Mouse (Mus musculus): ENCODE measurements around the gene Tbc1d13.

Gene Tbc1d13

GRCm38 (mm10) chr2:30133613-30134377 lies at the start of gene Tbc1d13:
Gene Tbc1d13, plus strand, starts transcription at chr2:30133746.
- peak; percentile 96 to 99 for DNase-seq (ENCODE audit: low spot score in 2 of 2)

DNA sequence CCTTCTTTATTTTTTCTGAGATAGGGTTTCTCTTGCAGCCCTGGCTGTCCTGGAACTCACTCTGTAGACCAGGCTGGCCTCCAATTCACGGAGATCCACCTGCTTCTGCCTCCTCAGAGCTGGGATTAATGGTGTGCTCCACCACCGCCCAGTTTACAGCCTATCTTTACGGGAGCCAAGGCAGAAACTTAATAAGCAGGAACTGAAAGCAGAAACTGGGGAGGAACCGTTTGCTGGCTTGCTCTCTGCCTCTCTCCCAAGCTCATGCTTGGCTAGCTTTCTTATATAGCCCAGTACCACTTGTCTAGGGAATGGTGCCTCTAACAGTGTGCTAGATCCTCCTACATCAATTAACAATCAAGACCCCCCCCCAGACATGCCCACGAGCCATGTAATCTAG lies 49.4 kb upstream of the Tbc1d13 start:
- no peak for DNase-seq (ENCODE audit: low spot score in 2 of 2)

DNA sequence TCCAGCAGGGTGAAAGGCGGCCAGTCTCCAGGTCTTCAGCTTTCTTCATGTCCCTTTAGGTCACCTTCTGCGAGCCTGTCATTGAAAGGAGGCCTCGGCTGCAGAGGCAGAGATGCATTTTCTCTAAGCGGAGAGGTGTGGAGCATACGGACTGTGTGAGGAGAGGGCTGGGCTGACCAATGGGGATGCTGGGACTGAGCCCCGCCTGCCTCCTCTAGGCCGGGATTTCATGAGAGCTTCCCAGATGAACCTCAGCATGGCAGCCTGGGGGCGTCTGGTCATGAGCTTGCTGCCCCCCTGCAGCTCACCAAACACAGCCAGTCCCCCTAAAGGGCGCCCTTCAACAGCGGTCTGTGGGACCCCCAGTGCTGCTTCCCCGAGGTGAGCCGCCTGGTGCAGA lies 48.9 kb upstream of the Tbc1d13 start:
- no peak for DNase-seq (ENCODE audit: low spot score in 2 of 2)

DNA sequence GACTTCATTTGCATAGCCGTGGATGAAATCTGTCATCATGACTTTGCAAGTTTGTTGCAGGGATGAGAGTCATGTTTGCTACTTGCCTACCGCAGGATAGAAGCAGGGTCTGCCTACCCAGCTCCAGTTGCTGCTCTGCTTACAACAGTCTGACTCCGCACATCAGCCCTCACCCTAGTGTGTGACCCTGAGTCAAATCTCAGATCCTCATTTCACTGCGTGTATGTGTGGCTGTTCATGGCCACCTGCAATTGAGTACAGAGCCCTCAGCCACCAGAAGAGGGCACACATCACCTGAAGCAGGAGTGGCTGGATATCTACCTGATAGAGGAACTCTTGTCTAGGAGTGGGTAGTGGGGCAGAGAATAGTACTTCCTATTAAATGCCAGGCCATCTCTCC lies 46.2 kb upstream of the Tbc1d13 start:
- no peak for DNase-seq (ENCODE audit: low spot score in 2 of 2)

DNA sequence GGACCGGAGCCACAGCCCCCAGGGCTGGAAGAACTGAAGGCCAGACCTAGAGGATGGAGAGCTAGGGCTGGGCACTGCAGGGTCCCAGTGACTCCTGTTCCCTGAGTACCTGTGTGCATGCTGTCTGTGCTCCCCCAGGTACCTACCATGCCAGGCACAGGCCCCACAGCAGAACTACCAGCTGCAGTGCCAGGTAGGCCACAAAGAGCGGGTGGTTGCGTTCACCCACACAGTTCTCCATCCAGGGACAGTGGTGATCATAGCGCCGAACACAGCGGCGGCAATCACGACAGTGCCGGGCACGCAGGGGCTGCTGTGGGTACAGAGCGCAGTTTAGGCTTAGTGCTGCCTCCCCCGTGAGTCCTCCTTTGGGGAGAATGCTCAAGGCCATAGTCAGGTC lies 42.0 kb upstream of the Tbc1d13 start:
- DNase-seq (ENCODE audit: low spot score in 2 of 2) = no peak

DNA sequence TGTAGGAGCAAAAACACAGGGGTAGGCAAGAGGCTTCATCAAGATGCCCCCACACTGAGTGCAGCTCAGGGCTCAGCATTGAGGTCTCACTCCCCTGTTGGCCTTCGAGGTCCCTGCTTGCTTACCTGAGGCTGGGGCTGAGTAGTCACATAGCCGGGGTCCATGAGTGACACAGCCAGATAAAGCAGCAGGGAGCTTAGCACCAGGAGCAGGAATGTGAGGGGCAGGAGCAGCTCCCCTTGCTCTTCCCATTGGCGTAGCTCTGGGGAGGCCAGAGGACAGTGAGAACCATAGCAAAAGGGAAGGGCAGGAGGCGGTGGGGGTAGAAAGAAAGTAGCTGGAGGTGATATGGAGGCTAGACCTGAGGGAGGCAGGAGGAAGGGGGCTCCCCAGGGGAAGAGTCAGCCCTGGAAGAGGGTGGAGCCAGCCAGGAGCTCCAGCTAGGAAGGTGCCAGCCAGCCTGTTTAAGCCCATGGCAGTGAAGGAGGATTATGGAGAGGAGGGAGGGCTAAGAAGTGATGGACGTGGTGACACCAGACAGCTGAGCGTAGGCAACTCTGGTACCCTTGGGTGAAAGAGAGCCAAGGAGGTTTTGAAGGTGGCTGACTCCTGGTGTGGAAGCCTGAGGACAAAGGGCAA lies 41.1 kb upstream of the Tbc1d13 start:
- no peak for DNase-seq (ENCODE audit: low spot score in 2 of 2)

DNA sequence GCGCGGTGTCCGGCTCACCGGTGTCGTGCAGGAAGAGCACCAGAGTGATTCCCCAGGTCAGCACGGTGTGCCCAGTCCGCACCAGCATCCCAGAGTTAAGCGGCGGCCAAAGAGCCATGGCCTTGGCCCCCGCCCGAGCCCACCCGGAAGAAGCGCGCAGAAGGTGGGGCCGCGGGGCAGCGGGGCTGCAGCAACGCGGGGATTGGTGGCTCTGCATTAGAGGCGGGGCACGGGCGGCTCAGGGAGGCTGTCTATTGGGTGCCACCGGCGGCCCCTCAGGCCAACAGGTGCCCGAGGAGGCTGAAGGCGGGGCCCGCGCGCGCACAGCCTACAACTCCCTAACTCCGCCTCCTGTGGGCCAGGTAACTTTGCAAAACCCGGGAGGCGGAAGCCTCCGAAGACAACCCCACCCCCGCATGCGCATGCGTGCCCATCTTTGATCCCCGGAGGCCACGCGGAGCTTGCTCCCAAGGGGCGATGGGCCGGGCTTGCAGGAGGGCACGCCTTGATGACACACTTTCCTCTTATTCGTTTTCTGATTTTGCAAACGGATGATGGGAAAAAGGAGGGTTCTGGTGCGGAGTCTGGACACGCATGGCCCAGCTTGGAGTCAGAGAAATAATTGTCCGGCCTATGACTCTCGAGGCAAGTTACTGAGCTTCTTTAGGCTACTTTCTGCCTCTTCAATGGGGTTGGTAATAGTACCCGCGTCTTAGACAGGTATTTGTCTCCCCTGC lies 39.9 kb upstream of the Tbc1d13 start, which contains the start of gene Zdhhc12:
TSS of gene Zdhhc12 (minus strand) at position 178 of the 737 bp plus-strand sequence.
- peak; percentile 92 to 96 for DNase-seq (ENCODE audit: low spot score in 2 of 2)

DNA sequence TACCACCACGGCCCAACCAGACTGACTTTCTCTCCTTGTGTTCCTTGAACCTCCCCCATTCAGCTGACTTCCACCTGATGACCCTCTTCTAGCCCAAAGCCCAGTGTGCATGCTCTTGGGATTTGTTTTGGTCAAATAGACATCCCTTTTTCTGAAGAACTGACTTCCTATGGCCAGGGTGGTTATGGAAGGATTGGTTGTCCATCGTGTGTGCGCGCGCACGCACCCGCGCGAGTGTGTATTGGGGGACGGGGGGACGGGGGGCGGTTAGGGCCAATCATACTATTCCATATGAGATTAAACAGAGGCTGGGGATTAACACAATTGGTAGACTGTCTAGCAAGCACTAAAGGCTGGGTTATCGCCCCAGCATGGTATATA lies 39.3 kb upstream of the Tbc1d13 start:
- DNase-seq (ENCODE audit: low spot score in 2 of 2) = no peak

- DNase-seq (ENCODE audit: low spot score in 2 of 2) = no peak
Observed at GRCm38 (mm10) chr2:30095882-30096527, 37.5 kb upstream of the Tbc1d13 start.

DNA sequence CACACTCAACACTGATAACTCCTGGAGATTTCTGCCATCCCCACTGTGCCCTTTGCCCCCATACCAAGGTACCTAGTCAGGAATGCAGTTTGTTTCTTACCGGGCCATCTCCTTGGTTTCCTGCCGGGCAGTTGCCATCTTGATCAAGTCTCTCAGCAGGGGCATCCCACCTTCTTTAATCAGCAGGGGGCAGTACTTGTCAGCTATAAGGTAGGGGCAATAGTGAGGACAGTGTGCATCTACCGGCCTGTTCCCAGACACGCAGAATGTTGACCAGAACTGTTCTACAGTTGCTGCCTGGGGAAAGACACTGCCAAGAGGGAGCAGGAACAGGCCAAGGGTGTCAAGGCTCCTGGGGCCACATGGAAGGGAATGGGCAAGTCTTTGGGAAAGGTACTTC lies 33.3 kb upstream of the Tbc1d13 start:
- DNase-seq (ENCODE audit: low spot score in 2 of 2) = no peak

DNA sequence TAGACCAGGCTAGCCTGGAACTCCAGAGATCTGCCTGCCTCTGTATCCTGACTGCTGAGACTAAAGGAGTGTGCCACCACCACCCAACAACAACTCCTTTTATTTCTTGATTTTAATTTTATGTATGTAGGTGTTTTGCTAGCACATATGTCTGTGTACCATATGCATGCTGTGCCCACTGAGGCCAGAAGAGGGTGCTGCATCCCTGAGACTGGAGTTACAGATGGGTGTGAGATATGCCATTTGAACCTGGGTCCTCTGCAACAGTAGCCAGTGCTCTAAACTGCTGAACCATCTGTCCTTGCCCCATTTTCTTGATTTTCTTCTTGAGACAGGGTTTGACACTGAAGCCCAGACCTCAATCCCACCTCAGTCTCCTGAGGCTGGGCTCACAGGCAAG lies 27.2 kb upstream of the Tbc1d13 start:
- peak in 1 of 2 experiments; percentile 22 for DNase-seq (ENCODE audit: low spot score in 2 of 2)

DNA sequence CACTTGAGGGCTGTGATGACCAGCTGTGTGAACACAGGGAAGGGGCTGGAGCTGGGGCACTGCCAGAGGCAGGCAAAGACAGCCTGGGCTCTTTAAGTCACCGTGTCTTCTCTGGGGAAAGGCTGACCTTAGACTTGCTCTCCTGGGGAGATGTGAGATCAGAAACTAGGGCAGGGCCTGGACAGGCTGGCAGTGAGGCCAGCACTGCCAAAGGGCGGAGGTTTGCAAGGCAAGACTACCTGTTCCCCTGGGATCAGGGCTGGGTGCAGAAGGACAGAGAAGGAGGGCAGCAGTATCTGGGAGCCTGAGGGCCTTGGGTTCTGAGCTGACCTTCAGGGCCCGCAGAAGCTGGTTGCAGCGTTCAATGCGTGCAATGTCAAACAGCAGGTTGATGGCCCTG lies 25.9 kb upstream of the Tbc1d13 start:
- DNase-seq (ENCODE audit: low spot score in 2 of 2) = no peak

DNA sequence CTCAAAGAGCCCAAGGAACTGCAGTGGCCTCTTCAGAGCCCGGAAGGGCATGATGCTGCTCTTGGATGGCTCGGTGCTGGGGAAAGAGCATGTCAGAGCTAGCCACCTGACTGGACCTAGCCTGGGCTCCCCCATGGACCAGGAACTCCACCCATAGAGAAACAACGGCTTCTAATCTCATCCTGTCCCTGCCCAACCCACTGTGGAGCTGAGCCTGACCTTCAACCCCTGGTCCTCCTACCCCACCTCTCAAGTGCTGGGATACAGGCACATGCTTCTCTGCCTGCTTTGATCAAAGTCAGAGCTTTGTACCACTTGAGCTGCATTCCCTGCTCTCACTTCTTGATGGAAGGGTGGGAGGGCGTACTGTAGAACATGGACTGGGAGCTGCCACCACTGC lies 25.3 kb upstream of the Tbc1d13 start:
- DNase-seq (ENCODE audit: low spot score in 2 of 2) = no peak

DNA sequence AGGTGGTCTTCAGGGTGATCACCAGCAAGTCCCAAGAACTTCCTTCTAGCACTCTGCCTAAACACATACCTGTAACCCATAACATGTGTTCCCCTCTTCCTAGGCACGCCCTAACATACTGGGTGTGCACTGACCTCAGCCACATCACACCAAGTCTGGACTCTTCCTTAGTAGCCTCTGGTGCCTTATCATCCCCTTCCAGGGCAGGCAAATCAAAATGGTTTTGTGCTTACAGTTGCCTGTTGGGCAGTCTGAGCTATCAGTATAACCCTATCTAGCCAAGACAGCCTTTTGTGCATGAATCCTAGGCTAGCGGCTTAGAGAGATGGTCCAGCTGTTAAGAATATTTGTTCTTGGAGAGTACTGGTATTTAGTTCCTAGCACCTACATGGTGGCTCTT lies 22.0 kb upstream of the Tbc1d13 start:
- no peak for DNase-seq (ENCODE audit: low spot score in 2 of 2)

GRCm38 (mm10) chr2:30112564-30112963 lies 21.0 kb upstream of the Tbc1d13 start:
- no peak for DNase-seq (ENCODE audit: low spot score in 2 of 2)

- no peak for DNase-seq (ENCODE audit: low spot score in 2 of 2)
Observed at GRCm38 (mm10) chr2:30119641-30120051, 13.9 kb upstream of the Tbc1d13 start.

- DNase-seq (ENCODE audit: low spot score in 2 of 2) = no peak
Observed at GRCm38 (mm10) chr2:30120269-30120668, 13.3 kb upstream of the Tbc1d13 start.

DNA sequence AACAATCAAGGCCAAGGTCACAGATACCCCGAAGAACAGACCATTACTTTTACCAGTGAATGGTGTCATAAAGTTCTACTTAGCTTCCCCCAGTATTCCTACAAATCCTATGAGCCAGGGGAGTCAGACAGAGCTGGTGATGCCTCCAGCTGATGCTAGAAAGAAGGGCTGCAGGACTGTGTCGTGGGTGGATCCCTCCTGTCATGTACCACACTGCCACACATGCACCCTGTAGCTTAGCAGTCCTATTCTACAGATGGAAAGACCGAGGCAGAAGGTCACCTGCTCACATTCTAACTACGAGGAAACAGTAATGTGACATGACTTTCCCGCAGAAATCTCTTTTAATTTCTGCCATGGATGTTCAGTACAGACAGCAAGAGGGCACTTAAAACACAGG lies 10.8 kb upstream of the Tbc1d13 start:
- DNase-seq (ENCODE audit: low spot score in 2 of 2) = no peak

DNA sequence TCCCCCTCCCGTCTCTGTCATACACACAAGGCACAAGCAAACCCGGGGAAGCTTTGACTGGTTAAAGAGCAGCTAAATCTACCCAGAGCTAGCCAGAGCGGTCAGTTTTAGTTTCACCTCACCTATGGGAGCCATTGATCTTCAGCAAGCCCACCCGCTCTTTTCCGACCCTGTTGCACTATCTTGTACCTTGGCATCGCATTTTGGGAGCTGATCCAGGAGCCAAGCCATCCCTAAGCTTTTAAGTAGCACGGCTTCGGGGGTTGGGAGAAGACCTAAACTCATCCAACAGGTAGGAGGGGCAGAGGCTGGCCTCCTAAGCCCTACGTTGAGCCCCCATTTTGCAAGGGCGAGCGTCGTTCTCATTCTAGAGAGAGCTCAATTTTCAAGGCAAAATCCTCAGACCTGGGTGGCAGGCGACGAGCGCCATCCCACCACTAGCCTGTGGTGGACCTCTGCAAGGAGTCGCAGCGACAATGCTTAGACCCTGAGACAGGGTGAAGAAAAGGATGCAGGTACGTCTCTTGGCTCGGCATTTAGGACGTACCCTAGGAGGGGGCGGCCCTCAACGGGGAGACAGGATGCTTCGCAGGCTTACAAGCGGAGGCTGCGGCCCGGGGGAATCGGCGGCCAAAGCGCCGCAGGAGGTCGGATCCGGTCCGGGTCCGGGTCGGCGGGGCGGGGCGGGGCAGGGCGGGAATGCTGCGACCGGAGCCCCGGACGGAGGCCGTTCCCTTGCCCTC lies 9.6 kb upstream of the Tbc1d13 start:
- no peak for DNase-seq (ENCODE audit: low spot score in 2 of 2)

DNA sequence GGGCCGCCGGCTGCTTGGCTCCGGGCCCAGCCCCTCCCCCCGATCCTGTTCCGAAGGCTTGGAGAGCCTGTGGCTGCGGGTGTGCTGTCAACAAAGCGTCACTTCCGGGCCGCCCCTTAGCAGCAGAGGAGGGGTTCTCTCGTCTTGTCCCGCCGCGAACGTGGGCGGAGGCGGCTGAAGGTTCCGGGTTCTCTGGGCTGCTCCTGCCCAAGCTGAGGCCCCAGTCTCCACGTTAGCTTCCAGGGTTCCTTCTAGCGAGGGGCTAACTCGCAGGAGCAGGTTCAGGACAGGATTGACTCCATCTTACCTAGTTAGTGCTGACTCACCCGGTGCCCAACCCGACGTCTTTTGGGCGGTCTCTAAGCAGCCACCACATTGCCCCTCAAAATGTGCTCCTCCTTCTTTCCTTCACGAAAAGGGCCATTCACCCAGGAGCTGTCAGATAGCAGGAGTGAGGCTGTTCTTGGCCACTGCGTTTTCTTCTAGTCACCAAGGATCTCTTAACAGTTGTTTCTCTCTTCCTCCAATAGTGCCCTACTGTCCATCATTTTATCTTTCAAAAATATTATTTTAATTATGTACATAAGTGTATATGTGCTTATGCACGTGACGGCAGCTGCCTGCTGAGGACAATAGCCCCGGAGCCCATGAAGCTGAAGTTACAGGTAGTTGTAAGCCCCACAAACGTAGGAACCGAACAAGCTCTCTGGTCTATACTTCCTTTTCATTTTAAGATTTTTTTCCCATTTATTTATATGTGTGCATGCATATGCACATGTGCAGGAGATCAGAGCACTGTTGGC lies 8.9 kb upstream of the Tbc1d13 start, which contains the start of gene Zer1:
TSS of gene Zer1 (minus strand) at position 114 of the 803 bp plus-strand sequence.
- peak; percentile 93 to 94 for DNase-seq (ENCODE audit: low spot score in 2 of 2)

GRCm38 (mm10) chr2:30128789-30129188 lies 4.8 kb upstream of the Tbc1d13 start:
- DNase-seq (ENCODE audit: low spot score in 2 of 2) = no peak

Measured in urinary bladder, adult 18-20 months (tissue).